Mouse (Mus musculus): ENCODE data around the gene Fcrl1.

The Fcrl1 gene

DNA sequence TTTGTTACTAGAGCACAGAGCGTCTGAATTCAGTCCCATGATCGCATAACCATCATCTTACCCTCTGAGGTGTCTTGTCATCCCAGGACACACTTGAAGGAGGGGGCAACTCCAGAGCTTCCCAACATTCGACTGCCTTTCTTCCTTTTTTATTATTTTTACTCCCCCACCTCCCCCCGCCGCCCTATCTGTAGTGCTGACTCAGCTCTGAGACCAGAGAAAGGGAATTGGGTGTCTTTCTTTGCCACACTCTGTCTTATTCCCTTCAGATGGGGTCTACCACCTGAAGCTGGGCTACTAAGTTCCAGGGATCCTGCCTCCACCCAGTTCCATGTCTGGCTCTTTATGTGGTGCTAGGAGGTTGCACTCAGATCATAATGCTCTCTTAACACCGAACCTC is 34.4 kb downstream of the Fcrl1 start:
- DNase-seq (ENCODE audit: low spot score): no peak

DNA sequence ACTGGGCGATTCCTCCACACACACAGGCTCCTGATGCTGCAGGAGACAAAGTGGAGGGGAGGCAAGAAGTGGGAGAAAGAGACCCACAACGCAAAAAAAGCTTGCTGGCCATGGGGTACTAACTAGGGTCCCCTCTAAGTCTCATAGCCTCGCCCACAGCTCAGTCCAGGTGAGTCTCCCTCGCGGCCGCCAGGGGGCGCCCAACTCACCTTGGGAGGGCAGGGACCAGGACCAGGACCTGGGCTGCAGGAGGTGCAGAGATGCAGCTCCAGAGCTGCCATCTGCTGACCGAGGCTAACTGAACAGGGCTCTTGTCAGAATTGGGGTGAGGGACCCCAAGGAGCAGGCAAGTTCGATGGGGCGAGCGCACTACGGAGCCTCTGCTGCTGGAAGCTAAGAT is 35.0 kb downstream of the Fcrl1 start:
- DNase-seq (ENCODE audit: low spot score): peak; percentile 16

DNA sequence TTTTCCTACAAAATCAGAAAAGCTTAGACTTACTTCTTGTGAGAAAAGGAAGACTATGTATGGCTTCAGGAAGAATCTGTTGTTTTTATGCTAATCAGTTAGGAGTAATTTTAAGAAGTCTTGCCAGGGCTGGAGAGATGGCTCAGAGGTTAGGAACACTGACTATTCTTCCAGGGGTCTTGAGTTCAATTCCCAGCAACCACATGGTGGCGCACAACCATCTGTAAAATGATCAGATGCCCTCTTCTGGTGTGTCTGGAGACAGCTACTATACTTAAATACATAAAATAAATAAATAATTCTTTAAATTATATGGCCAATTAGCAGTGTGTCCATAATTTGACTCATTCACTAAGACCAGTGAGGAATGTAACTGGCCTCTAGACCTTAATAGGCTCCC is 44.5 kb downstream of the Fcrl1 start:
- no peak for DNase-seq (ENCODE audit: low spot score)

DNA sequence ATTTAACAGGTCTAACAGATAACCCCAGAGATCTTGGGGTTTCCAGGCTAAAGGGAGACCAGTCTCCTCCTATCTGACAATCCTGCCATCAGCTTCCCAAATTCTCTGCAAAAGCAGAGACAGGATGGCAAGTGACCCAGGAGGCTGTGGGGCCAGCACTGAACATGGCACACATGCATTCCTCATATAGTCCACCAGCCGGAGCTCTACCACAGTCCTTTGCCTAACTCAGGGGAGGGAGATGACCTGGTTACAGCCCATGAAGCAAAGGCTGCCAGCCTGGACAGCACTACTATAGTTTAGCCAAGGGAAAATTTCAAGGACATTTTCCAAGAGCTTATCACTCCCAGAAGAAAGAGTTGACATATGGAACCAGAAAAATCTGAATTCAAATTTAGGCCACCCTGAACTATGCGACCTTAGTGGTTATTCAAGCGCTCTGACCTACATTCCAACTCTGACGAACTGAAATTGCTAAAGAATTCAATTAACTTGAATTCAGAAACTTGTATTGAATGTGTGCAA is 46.3 kb downstream of the Fcrl1 start:
- no peak for DNase-seq (ENCODE audit: low spot score)

DNA sequence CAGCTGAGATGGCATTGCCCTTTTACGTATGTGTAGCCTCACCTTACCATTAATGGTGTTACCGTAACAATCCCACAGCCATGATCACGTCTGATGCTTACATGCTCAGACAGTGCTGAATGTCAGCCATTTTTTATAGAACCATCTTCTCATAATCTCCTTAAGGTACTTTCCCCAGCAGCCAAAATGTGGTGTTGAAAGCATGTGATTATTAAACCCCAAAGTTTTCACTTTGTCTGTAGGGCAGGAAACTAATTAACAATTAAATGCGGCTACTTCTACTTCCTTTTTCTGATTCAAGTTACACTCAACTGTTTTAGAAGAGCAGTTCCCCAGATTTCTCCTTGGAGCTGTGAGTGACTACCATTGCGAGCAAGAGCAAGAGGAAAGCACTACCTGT is 59.3 kb downstream of the Fcrl1 start, which contains the start of gene Fcrl5:
Gene Fcrl5, plus strand, starts transcription at position 295 of the 400 bp plus-strand sequence.
- DNase-seq (ENCODE audit: low spot score): no peak

DNA sequence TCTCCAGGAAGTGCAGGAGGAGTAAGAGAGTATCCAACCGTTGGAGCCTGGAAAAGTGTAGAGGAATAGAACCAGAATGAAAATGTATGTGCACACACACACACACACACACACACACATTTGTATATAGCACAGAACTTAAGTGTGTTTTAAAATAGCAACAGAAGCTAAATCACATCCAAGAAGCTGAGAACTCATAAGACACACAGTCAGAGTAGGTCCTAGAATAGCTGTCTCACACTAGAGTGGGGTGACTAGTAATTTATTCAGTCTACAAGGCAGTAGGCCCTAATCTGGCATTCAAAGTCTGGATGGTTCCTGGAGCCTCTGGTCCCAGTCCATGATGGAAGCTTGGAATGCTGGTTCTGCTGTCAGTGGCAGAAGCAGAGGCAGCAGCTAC is 64.4 kb downstream of the Fcrl1 start:
- DNase-seq (ENCODE audit: low spot score): no peak

DNA sequence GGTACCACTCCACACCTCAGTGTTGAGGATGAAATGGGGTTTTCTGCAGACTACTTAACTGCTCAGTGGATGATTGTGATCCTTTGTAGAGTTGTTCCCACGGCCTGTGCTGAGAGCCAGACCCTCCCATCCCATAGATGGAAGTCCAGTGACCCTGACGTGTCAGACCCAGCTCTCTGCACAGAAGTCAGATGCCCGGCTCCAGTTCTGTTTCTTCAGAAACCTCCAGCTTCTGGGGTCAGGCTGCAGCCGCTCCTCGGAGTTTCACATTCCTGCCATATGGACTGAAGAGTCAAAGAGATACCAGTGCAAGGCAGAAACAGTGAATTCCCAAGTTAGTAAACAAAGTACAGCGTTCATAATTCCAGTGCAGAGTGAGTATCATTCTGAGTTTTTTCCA is 67.8 kb downstream of the Fcrl1 start:
- no peak for DNase-seq (ENCODE audit: low spot score)
